Mouse (Mus musculus) heart, postnatal 14 days (tissue): Measurements from ENCODE around the gene Ankrd39. TPM values are rescaled to one million over a fixed set of nuclear protein-coding genes. Genes with fewer than 3 reads are reported as not detected.

Source experiments
- DNase-seq, 2 experiments: peaks; one replicate each; pipeline ENCODE4 v3.0.0; 2021 to 2022
- intact Hi-C: fragments of 180-260 bp; cut with DNase I; formaldehyde crosslinking; loops from one replicate; pipeline ENCODE4 v1.15.1; 2025
- long read RNA-seq, 2 experiments: library from polyadenylated mRNA; stranded (forward); transcript quantifications; one replicate each; pipeline ENCODE4 v2.0.0; 2021
- total RNA-seq, 2 experiments: library from RNA; stranded (reverse); gene quantifications; 2 replicates each; pipeline ENCODE4 v1.2.3; 2021

The Ankrd39 gene
- 10 to 100 TPM; 10.4 to 11.9 TPM for total RNA-seq
- long read RNA-seq, experiment 1, transcript Ankrd39-201 (4 exons, 2,109 nt) = major isoform, 9 of 13 reads
- long read RNA-seq, experiment 1, partial matches to known transcripts = 0 of 13 reads
- long read RNA-seq, experiment 1, other reads (novel, unspliced or antisense) = 1 of 13 reads
- long read RNA-seq, experiment 2, transcript Ankrd39-201 (4 exons, 2,109 nt) = major isoform, 7 of 9 reads
- long read RNA-seq, experiment 2, partial matches to known transcripts = 0 of 9 reads
- long read RNA-seq, experiment 2, other reads (novel, unspliced or antisense) = 1 of 9 reads

DNA sequence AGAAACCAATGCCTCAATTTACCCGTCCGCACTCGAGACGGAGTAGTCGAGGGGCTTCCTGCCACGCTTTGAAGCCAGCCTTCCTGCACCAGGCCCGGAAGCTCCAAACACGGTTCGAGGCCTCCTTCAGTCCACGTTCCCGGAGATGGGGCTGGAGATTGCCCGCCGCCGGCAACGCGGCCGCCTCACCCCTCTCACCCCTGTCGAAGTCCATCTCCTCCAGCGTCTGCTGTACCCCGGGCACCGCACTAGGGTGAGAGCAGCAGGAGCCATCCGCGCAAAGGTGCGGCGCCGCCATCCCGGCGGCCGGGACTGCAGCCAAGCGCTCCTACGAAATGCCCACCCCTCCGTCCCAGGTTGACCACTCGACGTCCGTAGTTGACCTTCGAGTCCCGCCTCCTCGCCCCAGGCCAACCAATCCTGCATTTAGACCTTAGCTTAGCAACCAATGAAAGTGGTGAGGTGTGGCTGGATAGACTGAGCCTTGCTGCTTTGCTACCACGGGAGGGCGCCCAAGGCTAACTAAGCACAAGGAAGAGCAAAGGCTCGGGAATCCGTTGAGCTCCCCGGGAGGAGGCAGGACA is at the start of gene Ankrd39:
Gene Ankrd39 (minus strand): TSS at position 558 of the 584 bp plus-strand sequence.
- peak; percentile 97 for DNase-seq
- intact Hi-C loops = loop anchor here (1.0 to 2.0 kb wide), 2 partner anchors 88 to 138 kb away; no protein-coding TSS in a partner anchor

DNA sequence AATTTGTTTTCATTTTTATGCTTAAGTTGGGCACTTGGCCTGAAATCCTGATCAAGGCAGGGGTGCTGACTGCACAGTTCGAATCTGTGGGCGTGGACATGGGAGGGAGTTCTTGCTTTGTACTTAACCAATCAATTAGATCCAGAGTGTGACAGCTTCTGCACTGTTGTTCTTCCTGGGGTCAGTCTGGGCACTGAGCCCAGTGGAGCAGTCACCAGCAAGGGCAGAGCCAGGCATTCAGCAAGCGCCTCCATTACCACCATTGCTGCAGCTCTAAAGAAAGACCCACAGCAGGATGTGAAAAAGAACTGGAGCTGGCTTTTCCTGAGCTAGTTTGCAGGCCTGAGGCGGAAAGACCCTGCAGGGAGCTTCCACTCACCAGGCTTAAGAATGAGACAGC is 48.9 kb upstream of the Ankrd39 start:
- intact Hi-C loops = no loop called here
- peak; percentile 51 to 66 for DNase-seq

DNA sequence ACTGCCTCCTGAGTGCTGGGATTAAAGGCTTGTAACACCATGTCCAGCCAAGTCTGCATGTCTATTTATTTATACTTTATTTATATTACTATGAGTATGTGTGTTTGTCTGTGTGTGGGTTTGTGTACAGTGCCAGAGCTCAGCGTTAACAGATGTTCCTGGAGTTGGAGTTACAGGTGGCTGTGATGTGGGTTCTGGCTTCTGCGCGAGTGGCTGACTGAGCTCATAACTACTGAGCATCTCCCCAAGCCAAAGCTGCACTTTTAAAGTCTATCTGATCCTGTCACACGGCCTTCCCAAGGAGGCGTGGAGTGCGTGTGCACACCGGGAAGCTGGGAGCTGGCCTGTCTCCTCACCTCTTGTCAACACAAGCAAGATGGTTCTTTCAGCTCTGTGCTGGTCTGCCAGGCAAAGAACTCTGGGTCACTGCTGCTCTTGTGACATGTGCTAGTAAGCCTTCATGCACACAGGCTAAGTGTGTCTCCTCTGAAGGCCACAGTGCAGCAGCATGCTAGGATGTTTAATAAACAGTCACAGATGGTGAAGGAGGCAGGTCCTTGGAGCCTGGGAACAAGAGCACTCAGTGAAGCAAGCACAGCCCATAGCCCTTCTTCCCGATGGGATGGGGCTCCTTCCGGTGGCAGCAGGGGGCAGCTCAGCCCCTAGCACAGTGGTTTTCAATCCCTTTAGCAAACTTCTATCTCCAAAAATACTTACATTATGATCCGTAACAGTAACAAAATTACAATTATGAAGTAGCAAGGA is 48.1 kb upstream of the Ankrd39 start:
- no peak for DNase-seq
- intact Hi-C loops = no loop called here

DNA sequence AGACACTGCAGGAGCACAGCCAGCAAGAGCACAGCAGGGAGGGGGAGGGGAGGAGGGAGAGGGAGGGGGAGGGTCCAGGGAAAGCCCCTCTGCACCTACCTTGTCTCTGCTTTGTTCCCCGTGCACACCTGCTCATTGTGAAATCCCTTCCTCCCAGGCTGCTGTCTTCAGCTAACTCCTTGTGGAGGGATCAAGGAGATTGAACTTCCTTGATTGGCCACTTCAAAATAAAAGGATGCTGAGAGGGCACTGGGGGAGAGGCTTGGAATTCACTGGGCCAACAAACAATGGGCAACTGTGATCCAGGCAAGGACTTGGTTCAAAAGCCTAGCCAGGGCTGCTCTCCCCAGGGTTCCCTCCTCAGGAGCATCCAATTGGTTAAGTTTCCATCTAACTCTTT is 45.9 kb upstream of the Ankrd39 start:
- DNase-seq = no peak
- intact Hi-C loops = loop anchor here (2.0 kb wide), 1 partner anchor 16 kb away; no protein-coding TSS in a partner anchor

DNA sequence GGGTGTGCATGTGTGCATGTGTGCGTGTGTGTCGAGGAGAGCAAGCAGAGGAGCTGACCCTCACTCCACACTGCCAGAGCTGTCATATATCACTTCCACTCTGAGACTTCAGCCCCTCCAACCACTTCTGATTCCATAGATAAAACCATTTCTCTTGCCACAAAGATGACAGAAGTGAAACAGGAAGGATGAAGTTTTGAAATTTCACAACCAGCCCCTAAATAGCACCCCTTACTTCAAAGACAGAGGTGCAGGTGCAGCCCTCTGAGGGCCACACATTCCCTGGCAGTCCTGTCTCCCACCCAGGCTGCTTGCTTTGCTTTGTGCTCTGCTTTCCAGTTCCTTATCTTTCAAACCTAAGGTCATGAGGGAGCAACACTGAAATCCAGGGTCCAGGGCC is 44.2 kb upstream of the Ankrd39 start:
- intact Hi-C loops = no loop called here
- DNase-seq = no peak

DNA sequence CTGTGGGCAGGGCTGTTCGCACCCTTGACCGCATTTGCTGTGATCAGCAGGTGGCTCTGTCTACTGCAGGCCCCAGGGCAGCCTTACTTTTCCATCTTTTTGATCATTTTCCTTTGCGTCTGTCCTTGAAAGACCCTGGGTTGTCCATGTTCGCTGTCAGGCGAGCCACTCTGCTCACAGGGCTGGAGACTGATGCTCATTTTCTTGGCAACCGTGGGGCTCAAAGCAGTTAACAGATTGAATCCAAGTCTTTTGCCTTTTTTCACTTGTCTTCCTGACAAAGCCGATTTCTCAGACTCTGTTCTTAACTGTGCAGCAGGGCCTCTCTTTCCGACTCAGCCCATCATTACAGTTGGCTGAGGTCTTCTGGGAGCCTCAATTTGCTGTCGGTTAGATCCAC is 43.4 kb upstream of the Ankrd39 start:
- no peak for DNase-seq
- intact Hi-C loops = no loop called here

DNA sequence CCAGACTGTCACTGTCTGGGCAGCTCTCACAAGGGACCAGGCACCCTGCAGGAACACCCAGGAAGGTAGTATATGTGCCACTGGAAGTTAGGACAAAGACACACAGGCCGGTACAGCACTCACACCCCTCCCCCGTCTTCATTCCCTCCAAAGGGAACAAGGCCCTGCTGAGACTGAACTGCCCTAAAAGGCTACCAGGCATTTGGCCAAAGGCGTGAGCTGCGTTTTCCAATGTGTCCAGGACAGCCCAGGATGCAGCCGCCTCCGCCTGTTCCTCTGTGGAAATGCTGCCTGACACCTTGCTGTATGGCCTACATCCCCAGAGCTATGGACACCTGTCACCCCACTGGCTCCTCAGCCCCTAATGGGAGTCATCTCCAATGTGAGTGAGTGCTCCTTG is 42.2 kb upstream of the Ankrd39 start:
- peak; percentile 79 to 84 for DNase-seq
- intact Hi-C loops = loop anchor here (2.0 kb wide), 1 partner anchor 33 kb away; no protein-coding TSS in a partner anchor

DNA sequence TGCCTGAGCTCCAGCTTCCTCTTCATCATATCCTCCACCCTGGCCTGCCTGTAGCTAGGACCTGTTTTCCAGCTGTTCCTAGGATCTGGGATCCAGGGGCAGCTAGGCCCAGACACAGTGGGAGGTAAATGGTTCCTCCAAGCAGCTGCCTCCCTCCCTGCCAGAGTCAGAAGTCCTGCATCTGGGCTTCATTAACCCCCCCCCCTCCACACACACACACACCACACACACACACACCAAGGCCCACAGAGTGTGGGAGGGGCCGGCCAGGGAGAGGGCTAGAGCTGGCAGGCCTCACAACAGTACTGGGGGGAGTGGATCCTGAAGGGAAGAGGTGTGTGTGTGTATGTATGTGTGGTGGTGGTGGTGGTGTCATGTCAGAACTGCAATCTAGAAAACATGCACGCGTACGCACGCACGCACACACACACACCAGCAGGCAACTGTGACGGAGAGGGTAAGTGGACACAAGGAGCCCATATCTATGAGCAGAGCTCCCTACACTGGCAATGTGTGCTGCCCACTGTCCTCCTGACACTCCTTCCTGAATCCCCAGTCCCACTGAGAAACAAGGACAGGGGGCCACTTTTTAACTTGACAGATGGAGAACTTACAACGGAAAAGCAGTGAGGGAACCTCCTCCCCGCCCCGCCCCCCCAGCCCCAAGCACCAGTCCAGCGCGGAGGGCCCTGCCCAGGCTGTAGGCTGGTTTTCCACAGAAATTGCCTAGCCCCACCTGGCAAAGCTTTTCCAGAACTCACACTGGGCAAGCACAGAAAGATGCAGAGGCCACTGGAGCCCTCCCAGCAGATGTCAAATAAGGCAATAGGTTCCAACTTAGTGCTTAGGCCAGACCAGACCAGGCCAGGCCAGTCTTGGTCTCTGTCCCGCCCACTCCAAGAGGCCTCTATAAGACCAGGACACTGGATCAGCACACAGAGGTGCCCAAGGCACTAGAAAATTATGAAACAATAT is 41.5 kb upstream of the Ankrd39 start:
- intact Hi-C loops = loop anchor here (2.0 kb wide), 1 partner anchor 32 kb away; no protein-coding TSS in a partner anchor
- peak; percentile 59 to 68 for DNase-seq

DNA sequence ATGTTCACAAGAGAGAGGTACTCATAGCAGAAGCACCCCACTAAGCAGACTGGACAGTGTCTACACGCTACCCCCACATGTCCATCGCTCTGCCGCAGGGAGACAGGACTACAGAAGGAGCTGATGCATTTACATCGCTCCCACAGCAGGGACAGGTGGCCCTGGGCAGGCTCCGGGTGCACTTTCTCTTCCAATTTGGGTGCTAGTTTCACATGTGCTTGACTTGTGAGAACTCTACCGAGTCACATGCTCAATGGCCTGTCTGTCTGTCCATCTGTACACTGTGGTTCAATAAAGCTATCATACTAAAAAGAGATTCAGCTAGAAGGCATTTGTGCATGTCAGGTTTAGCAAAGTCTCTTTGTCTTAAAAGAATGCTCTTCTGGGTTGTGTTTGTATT is 40.6 kb upstream of the Ankrd39 start:
- no peak for DNase-seq
- intact Hi-C loops = loop anchor here (2.0 kb wide), 1 partner anchor 31 kb away; no protein-coding TSS in a partner anchor

DNA sequence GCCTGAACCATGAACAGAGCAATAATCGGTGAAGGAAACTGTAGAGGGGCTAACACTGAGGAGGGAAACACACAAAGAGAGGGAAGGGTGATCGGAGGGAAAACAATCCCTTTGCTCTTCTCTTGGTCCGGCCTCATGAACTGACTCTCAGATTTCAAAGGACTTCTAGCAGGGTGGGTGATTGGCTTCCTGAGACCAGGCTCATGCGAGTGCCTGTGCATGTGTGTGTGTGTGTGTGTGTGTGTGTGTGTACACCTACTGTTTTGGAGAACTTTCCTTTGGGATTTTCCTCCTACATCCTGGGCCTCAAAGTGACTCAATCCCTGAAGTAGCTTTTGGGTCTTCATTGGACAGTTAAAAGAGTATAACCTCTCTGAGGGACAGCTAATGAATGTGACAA is 39.0 kb upstream of the Ankrd39 start:
- intact Hi-C loops = no loop called here
- no peak for DNase-seq

DNA sequence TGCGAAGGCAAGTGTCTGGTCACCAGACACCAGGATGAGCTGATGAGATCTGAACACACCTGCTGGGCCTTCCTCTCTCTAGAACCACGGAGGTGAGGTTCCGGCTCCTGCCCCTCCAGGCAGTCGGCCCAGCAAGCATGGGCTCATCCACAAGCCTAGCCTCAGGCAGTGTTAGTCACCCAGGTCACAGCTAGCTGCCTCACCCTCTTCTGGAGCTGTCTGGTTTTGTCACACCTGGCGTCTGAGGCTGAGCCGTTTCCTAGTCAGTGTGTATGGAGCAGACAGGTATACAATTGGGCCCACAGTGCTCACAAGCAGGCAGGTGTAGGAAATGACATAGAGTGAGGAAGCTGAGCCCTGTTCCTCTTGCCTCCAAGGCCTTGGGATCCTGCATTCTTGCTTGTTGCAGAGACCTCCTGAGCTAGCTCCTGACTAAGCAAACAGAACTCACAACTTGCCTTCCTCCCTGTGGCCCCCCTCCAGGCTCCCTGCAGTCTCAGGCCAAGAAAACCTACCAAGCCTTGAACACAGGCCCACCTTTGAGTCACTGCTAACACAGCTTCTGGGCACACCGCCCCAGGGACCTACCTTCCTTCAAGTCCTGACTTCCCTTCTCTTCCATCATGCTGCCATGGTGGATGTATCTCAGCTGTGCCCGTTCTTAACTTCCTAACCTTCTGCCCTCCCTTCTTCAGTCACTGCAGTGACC is 36.3 kb upstream of the Ankrd39 start:
- no peak for DNase-seq
- intact Hi-C loops = no loop called here

DNA sequence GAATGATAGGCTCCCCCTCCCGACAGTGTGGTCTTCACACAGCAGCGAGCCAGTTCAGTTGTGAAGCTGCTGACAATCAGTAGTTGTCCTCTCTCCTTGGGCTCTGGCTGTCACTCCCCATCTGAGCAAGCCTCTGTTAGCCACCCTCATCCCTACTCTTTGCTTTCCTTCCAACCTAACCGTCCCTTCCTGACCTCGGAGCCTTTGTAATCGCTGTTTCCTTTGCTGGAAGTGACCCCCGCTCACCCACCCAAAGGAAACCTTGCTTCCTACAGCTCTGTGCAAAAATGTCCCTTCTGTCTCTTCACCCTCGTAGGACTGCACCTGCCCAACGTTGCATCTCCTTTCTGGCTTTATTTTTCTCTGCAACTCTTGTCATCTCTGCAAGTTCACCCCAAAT is 35.0 kb upstream of the Ankrd39 start:
- no peak for DNase-seq
- intact Hi-C loops = no loop called here

DNA sequence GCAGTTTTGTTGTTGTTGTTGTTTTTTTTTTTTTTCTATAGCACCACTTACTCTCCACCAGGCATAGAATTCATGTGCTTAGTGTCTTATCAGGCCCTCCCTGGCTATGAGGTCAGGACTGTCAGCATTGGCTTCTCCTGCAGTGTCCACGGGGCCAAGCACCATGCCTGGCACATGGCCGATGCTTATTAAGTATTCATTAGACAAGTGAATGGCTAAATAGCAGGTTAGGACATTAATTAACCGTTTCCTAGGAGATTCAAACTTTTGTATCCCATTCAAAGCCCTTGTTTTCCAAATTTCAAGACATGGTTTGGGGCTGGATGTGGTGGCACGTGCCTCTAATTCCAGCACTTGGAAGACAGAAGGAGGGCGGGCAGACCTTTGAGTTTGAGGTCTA is 34.0 kb upstream of the Ankrd39 start:
- intact Hi-C loops = no loop called here
- no peak for DNase-seq

DNA sequence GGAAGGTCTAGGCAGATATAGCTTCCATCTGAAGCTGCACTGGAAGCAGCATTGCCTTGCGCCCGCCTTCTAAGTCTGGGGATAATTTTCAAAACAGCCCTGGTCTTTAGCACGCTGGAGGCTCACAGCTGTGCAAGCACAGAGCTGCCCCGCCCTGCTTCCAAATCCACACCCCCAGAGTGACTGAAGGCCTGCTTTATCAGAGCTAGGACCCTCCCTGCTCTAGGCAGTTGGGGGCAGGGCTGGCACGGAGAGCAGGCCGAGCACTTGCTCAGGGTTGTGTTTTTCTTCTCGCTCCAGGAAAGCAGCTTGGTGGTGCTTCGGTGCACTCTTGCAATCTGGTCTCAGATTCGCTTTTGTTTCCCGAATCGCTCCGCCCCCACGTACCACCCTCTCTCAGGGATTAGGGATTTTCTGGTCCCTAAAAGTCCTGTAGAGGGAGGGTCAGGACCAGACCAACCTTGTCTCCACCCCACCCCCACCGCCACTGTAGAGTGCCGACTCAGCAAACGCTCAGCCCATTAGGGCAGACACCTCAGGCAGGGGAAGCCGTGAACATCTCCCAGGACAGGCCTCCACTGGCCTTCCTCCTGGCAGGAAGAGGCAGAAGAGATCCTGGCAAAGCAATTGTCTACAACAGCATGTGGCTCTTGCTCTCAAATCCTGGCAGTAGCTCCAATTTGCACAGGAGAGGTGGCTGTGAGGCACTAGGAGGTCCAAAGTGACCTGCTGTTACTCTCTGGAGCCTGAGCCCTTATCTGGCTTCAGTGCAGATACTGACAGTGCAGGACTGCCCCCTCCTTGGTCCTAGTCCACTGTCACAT is 33.4 kb upstream of the Ankrd39 start:
- intact Hi-C loops = no loop called here
- DNase-seq = peak; percentile 73 to 76

DNA sequence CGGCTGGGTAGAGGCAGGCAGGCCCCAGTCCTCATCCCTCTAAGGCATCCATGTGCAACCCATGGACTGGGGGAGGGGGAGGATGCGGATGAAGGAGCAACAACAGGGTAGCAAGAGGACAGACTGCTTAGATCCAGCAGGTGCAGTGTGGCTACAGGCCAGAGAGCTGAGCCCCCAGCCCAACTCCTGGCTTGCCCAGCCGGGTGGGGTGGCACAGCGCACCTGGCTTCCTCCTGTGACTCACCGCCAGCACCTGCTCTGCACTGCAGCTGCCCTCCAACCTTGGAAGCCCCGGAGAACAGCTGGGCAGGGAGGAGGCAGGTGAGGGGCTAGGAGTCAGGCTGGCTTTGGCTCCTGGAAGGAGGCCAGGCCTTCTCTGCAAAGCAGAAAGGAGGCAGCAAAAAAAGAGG is 32.7 kb upstream of the Ankrd39 start:
- intact Hi-C loops = no loop called here

DNA sequence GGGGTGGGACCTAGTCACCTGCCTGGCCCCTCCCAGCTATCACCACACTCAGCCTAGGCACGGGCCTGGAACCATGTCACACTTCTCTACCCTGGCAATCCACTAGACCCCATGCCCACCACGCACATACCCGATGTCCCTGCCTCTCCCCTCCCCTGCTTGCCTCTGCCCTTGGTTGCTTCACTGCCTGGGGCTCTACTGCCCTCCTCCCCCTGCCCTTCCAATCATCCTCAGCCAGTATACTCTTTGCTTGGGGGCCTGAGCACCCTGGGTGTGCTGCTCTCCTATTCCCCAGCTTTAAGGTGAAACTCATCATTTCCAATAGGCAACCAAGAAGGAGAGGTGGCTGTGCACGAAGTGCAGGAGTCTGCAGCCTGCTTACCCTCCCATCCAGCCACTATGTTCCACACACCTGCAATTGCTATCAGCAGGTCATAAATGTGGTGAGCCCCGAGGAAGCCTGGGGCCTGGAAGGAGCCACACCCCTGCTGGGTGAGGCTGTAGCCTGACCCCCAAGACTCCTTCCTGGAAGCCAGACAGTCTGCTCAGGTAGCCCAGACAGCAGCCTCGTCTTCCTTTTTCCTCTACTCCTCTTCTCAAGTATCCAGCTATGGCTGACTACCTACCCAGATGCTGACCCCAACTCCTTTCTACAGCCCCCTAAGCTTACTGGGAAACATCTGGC is 29.9 kb upstream of the Ankrd39 start:
- no peak for DNase-seq
- intact Hi-C loops = no loop called here

More for the DNA sequence above, 32.7 kb upstream of the Ankrd39 start:
- DNase-seq = no peak

DNA sequence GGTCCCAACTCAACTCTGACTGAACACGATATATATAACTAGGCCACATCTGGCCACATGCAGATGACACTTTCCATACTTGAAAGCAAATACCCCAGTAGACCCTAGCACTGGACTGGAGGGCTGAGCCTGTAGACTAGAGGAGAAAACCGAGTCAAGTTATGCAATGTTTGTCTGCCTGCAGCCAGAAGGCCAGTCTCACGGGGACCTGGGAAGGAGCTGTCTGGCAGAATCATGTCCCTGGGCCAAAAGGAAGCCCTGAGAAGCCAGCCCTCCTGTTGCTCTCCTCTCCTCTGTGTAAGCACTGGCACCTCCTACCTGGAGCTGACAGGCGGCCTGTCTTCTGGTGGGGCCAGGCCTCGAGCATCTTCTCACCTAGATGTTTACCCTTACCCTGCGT is 28.1 kb upstream of the Ankrd39 start:
- DNase-seq = no peak
- intact Hi-C loops = no loop called here
